Mouse (Mus musculus) myocyte (in vitro differentiated cells): Measurements from ENCODE around the gene Lhfpl3.

Source experiments
- CEBPB ChIP-seq: IDR thresholded peaks from 2 replicates; pipeline ENCODE4 v1.6.1; 2011; ENCODE audit warnings: mild to moderate bottlenecking, moderate library complexity; ENCODE audit not compliant: poor library complexity, insufficient read depth, severe bottlenecking
- E2F4 ChIP-seq: IDR thresholded peaks from one replicate; pipeline ENCODE4 v1.6.1; 2011; ENCODE audit warnings: mild to moderate bottlenecking, control low read depth, moderate library complexity; ENCODE audit not compliant: insufficient read depth
- MAX ChIP-seq: IDR thresholded peaks from one replicate; pipeline ENCODE4 v1.6.1; 2011; ENCODE audit warnings: low read depth, mild to moderate bottlenecking, control low read depth
- MYOD1 ChIP-seq, 3 experiments: IDR thresholded peaks; one replicate each; pipeline ENCODE4 v1.6.1; 2011; ENCODE audit warnings: control low read depth in 2 of 3, low read depth in 2 of 3, mild to moderate bottlenecking in 2 of 3, moderate library complexity in 1 of 3; ENCODE audit not compliant: insufficient read length in 2 of 3, control insufficient read depth in 1 of 3
- MYOG ChIP-seq, 3 experiments: IDR thresholded peaks; one replicate each; pipeline ENCODE4 v1.6.1; 2011; ENCODE audit warnings: control low read depth in 2 of 3, low read depth in 2 of 3, mild to moderate bottlenecking in 2 of 3; ENCODE audit not compliant: insufficient read length in 2 of 3, control insufficient read depth in 1 of 3, insufficient read depth in 1 of 3
- POLR2A ChIP-seq: IDR thresholded peaks from one replicate; pipeline ENCODE4 v1.6.1; 2011; ENCODE audit warnings: low read depth, mild to moderate bottlenecking, control low read depth, moderate library complexity; ENCODE audit not compliant: insufficient read length
- POLR2AphosphoS2 ChIP-seq: IDR thresholded peaks from one replicate; pipeline ENCODE4 v1.6.1; 2011; ENCODE audit warnings: low read depth, control low read depth; ENCODE audit not compliant: insufficient read length
- REST ChIP-seq: IDR thresholded peaks from one replicate; pipeline ENCODE4 v1.6.1; 2011; ENCODE audit warnings: mild to moderate bottlenecking, control low read depth, moderate library complexity; ENCODE audit not compliant: insufficient read depth, insufficient read length
- SRF ChIP-seq: IDR thresholded peaks from one replicate; pipeline ENCODE4 v1.6.1; 2011; ENCODE audit warnings: low read depth; ENCODE audit not compliant: control insufficient read depth, insufficient read length
- TCF12 ChIP-seq: IDR thresholded peaks from one replicate; pipeline ENCODE4 v1.6.1; 2011; ENCODE audit warnings: mild to moderate bottlenecking, control low read depth; ENCODE audit not compliant: poor library complexity, insufficient read depth, severe bottlenecking
- USF1 ChIP-seq: IDR thresholded peaks from one replicate; pipeline ENCODE4 v1.6.1; 2011; ENCODE audit warnings: low read depth, mild to moderate bottlenecking, control low read depth, moderate library complexity

GRCm38 (mm10) chr5:23213086-23213485 is 467.2 kb downstream of the Lhfpl3 start:
- TF ChIP-seq POLR2A (no peak), SRF (no peak), E2F4 (no peak), USF1 (no peak), MAX (no peak), CEBPB (no peak), TCF12 (no peak), POLR2AphosphoS2 (no peak), MYOD1 (IDR thresholded peaks at IDR 0.05; ENCODE audit: control insufficient read depth in 1 of 3, insufficient read length in 2 of 3, low read depth in 2 of 3) (no peak), MYOG (IDR thresholded peaks at IDR 0.05; ENCODE audit: control insufficient read depth in 1 of 3, insufficient read depth in 1 of 3, insufficient read length in 2 of 3, low read depth in 2 of 3) (no peak), REST (no peak)
